Mouse (Mus musculus) embryonic fibroblast, embryonic 13.5 days (primary cell): ENCODE measurements around the gene Rpl13a. TPM values are rescaled to one million over a fixed set of nuclear protein-coding genes. Genes with fewer than 3 reads are reported as not detected.

ENCODE experiments used
- H3K27ac ChIP-seq: 2 replicates; pipeline ENCODE4 v1.5.1; 2012; ENCODE audit warnings: low read length, control low read depth, inconsistent platforms; ENCODE audit not compliant: insufficient read depth
- H3K4me1 ChIP-seq: 2 replicates; pipeline ENCODE4 v1.6.1; 2011; ENCODE audit warnings: low read length; ENCODE audit not compliant: control insufficient read depth, insufficient read depth
- H3K4me3 ChIP-seq: 2 replicates; pipeline ENCODE4 v1.5.1; 2011; ENCODE audit warnings: mild to moderate bottlenecking, control low read depth, low read length; ENCODE audit not compliant: insufficient read depth
- CTCF ChIP-seq: IDR thresholded peaks from 2 replicates; pipeline ENCODE4 v1.5.1; 2011; ENCODE audit warnings: mild to moderate bottlenecking, control low read depth, low read length, moderate library complexity, borderline replicate concordance; ENCODE audit not compliant: insufficient read depth
- POLR2A ChIP-seq: IDR thresholded peaks from 2 replicates; pipeline ENCODE4 v1.6.1; 2011; ENCODE audit warnings: low read depth, mild to moderate bottlenecking, control low read depth, low read length, moderate library complexity
- polyA plus RNA-seq: library from polyadenylated mRNA; stranded (reverse); fragments of >200 nt; gene quantifications from 2 replicates; pipeline ENCODE4 v1.2.4, GENCODE M21; 2011; ENCODE audit warnings: low read depth; ENCODE audit not compliant: missing spikeins, insufficient read length

Rpl13a gene
- polyA plus RNA-seq, 1 experiment = 3,370 TPM

GRCm38 (mm10) chr7:45166950-45167401, 38.4 kb upstream of the Rpl13a start:
- no peak overlapping the region for H3K4me3 ChIP-seq
- TF ChIP-seq POLR2A = no peak
- no peak for TF ChIP-seq CTCF
- H3K4me1 ChIP-seq = no peaks in the 10 kb centered on the region
- H3K27ac ChIP-seq = no peak overlapping the region

- H3K4me3 ChIP-seq = no peak overlapping the region
- H3K4me1 ChIP-seq = no peaks in the 10 kb centered on the region
- no peak for TF ChIP-seq POLR2A
- TF ChIP-seq CTCF = no peak
- H3K27ac ChIP-seq = no peak overlapping the region
Observed at GRCm38 (mm10) chr7:45165701-45166100, 37.1 kb upstream of the Rpl13a start.

GRCm38 (mm10) chr7:45164833-45165232, 36.3 kb upstream of the Rpl13a start:
- TF ChIP-seq CTCF (no peak), POLR2A (no peak)
- no peak overlapping the region for H3K27ac ChIP-seq
- H3K4me1 ChIP-seq = no peaks in the 10 kb centered on the region
- H3K4me3 ChIP-seq = no peak overlapping the region

- 0 out of 2 replicates have a peak within 1 kb of the TSS, but pooled peaks have one; percentile 1 for H3K4me3 ChIP-seq
- no peak within 1 kb of the TSS for H3K27ac ChIP-seq
- no peak for TF ChIP-seq POLR2A
- no peak for TF ChIP-seq CTCF
- H3K4me1 ChIP-seq = no peaks in the 10 kb centered on the region
Observed at GRCm38 (mm10) chr7:45163735-45164490, 35.4 kb upstream of the Rpl13a start, which contains the start of gene Slc17a7. Gene Slc17a7 (plus strand): TSS chr7:45163949.

- no peak overlapping the region for H3K27ac ChIP-seq
- H3K4me1 ChIP-seq = no peaks in the 10 kb centered on the region
- TF ChIP-seq CTCF = no peak
- no peak for TF ChIP-seq POLR2A
- no peak overlapping the region for H3K4me3 ChIP-seq
Observed at GRCm38 (mm10) chr7:45162996-45163615, 34.5 kb upstream of the Rpl13a start.

GRCm38 (mm10) chr7:45162551-45162950, 34.0 kb upstream of the Rpl13a start:
- Histone ChIP-seq H3K4me1 (no peaks in the 10 kb centered on the region), H3K27ac (no peak overlapping the region), H3K4me3 (no peak overlapping the region)
- TF ChIP-seq POLR2A (no peak), CTCF (no peak)

GRCm38 (mm10) chr7:45161612-45162473, 33.3 kb upstream of the Rpl13a start:
- TF ChIP-seq CTCF (peak; percentile 96), POLR2A (no peak)
- H3K27ac ChIP-seq = no peak overlapping the region
- H3K4me1 ChIP-seq = no peaks in the 10 kb centered on the region
- H3K4me3 ChIP-seq = peak overlapping the region; percentile 27; the same call in 1 of the 2 replicates

- no peak for TF ChIP-seq CTCF
- TF ChIP-seq POLR2A = no peak
- no peak overlapping the region for H3K27ac ChIP-seq
- no peak overlapping the region for H3K4me3 ChIP-seq
- no peaks in the 10 kb centered on the region for H3K4me1 ChIP-seq
Observed at GRCm38 (mm10) chr7:45160866-45161265, 32.3 kb upstream of the Rpl13a start.

GRCm38 (mm10) chr7:45160316-45160800, 31.8 kb upstream of the Rpl13a start:
- Histone ChIP-seq H3K27ac (no peak overlapping the region), H3K4me1 (no peaks in the 10 kb centered on the region), H3K4me3 (no peak overlapping the region)
- TF ChIP-seq CTCF = no peak
- TF ChIP-seq POLR2A = no peak
